Mouse (Mus musculus) liver, embryonic 13.5 days (tissue): ENCODE measurements around the gene Zfp326. TPM values are rescaled to one million over a fixed set of nuclear protein-coding genes. Genes with fewer than 3 reads are reported as not detected.

Source experiments
- ATAC-seq: fragments of 200-750 bp; cut with Nextera tagmentation; 2 replicates; pipeline ENCODE4 v1.8.0; 2017; ENCODE audit warnings: low read depth, mild to moderate bottlenecking, moderate number of reproducible peaks, moderate library complexity
- DNase-seq: peaks from one replicate; pipeline ENCODE4 v3.0.0; 2022
- H3K27ac ChIP-seq: fragments of 300-500 bp; sonication (generic); 2 replicates; pipeline ENCODE4 v1.5.1; 2015; ENCODE audit warnings: moderate library complexity, mild to moderate bottlenecking, inconsistent platforms
- H3K27me3 ChIP-seq: fragments of 300-500 bp; sonication (generic); 2 replicates; pipeline ENCODE4 v1.6.1; 2015; ENCODE audit warnings: mild to moderate bottlenecking, inconsistent platforms
- H3K36me3 ChIP-seq: fragments of 300-500 bp; sonication (generic); 2 replicates; pipeline ENCODE4 v1.6.1; 2015; ENCODE audit warnings: mild to moderate bottlenecking, inconsistent platforms
- H3K4me1 ChIP-seq: fragments of 300-500 bp; sonication (generic); replicated peaks from 2 replicates; pipeline ENCODE4 v1.6.1; 2015; ENCODE audit warnings: inconsistent platforms
- H3K4me2 ChIP-seq: fragments of 300-500 bp; sonication (generic); 2 replicates; pipeline ENCODE4 v1.6.1; 2015; ENCODE audit warnings: inconsistent platforms, mild to moderate bottlenecking, moderate library complexity
- H3K4me3 ChIP-seq: fragments of 300-500 bp; sonication (generic); replicated peaks from 2 replicates; pipeline ENCODE4 v1.5.1; 2015; ENCODE audit warnings: mild to moderate bottlenecking, inconsistent platforms
- H3K9ac ChIP-seq: fragments of 300-500 bp; sonication (generic); 2 replicates; pipeline ENCODE4 v1.6.1; 2015; ENCODE audit warnings: mild to moderate bottlenecking, inconsistent platforms
- H3K9me3 ChIP-seq: fragments of 300-500 bp; sonication (generic); replicated peaks from 2 replicates; pipeline ENCODE4 v1.6.1; 2016; ENCODE audit warnings: inconsistent platforms
- WGBS: fragments of 180-500 bp; shearing (Covaris S2); methylation state at CpG from one replicate; pipeline ENCODE4 v1.1.7; 2015; ENCODE audit not compliant: insufficient replicate concordance; 5-methylcytosine and 5-hydroxymethylcytosine counted together
- polyA plus RNA-seq: library from polyadenylated mRNA; unstranded; fragments of >200 nt; fragmentation: Nextera tagmentation; extraction: Ambion mirVana; gene quantifications from 2 replicates; pipeline ENCODE4 v1.2.1, GENCODE M21; 2015

The Zfp326 gene
- polyA plus RNA-seq, 1 experiment from 2014 or later, result 8.5 TPM

- Histone ChIP-seq H3K9ac (no peak overlapping the region), H3K4me3 (no peak overlapping the region), H3K4me2 (no peak overlapping the region), H3K36me3 (no peaks in the 10 kb centered on the region), H3K27ac (no peak overlapping the region), H3K9me3 (no peaks in the 10 kb centered on the region), H3K4me1 (peaks cover 13% of the 10 kb centered on the region), H3K27me3 (no peaks in the 10 kb centered on the region)
- DNase-seq (peak; percentile 47), ATAC-seq (no peak)
- WGBS, result 29% methylated on average over 3 of the region's 3 CpGs
Observed at GRCm38 (mm10) chr5:105868593-105868992, 7.8 kb upstream of the Zfp326 start.

- 75% methylated on average over 7 of the region's 7 CpGs for WGBS
- H3K9ac ChIP-seq, result no peak overlapping the region
- DNase-seq, result no peak
- no peak for ATAC-seq
- H3K27me3 ChIP-seq, result no peaks in the 10 kb centered on the region; the same call in 1 of the 2 replicates
- no peak overlapping the region for H3K27ac ChIP-seq
- no peak overlapping the region for H3K4me2 ChIP-seq
- no peak overlapping the region for H3K4me3 ChIP-seq
- peaks cover 13% of the 10 kb centered on the region for H3K4me1 ChIP-seq
- H3K9me3 ChIP-seq, result no peaks in the 10 kb centered on the region
- no peaks in the 10 kb centered on the region for H3K36me3 ChIP-seq
Observed at GRCm38 (mm10) chr5:105869739-105870138, 6.6 kb upstream of the Zfp326 start.

- no peak overlapping the region for H3K9ac ChIP-seq
- DNase-seq, result no peak
- no peak overlapping the region for H3K4me3 ChIP-seq
- ATAC-seq, result no peak
- H3K27ac ChIP-seq, result no peak overlapping the region
- peaks cover 10% of the 10 kb centered on the region for H3K27me3 ChIP-seq
- no peaks in the 10 kb centered on the region for H3K9me3 ChIP-seq
- no peaks in the 10 kb centered on the region for H3K36me3 ChIP-seq
- H3K4me1 ChIP-seq, result peaks cover 26% of the 10 kb centered on the region
- WGBS, result 56% methylated on average over 3 of the region's 3 CpGs
- H3K4me2 ChIP-seq, result no peak overlapping the region
Observed at GRCm38 (mm10) chr5:105871140-105871539, 5.2 kb upstream of the Zfp326 start.

GRCm38 (mm10) chr5:105872176-105872575 is 4.2 kb upstream of the Zfp326 start:
- Histone ChIP-seq H3K4me1 (peaks cover 31% of the 10 kb centered on the region), H3K36me3 (no peaks in the 10 kb centered on the region), H3K27ac (no peak overlapping the region), H3K27me3 (peaks cover 10% of the 10 kb centered on the region), H3K9ac (no peak overlapping the region), H3K4me2 (no peak overlapping the region), H3K4me3 (no peak overlapping the region), H3K9me3 (no peaks in the 10 kb centered on the region)
- DNase-seq, result no peak
- 54% methylated on average over 8 of the region's 8 CpGs for WGBS
- ATAC-seq, result no peak

GRCm38 (mm10) chr5:105872916-105873315 is 3.4 kb upstream of the Zfp326 start:
- ATAC-seq (no peak), DNase-seq (no peak)
- no peaks in the 10 kb centered on the region for H3K36me3 ChIP-seq
- no peak overlapping the region for H3K4me3 ChIP-seq
- peaks cover 38% of the 10 kb centered on the region for H3K4me1 ChIP-seq
- H3K27ac ChIP-seq, result no peak overlapping the region
- WGBS, result 31% methylated on average over 7 of the region's 7 CpGs
- H3K9me3 ChIP-seq, result no peaks in the 10 kb centered on the region
- no peak overlapping the region for H3K4me2 ChIP-seq
- no peak overlapping the region for H3K9ac ChIP-seq
- peaks cover 10% of the 10 kb centered on the region for H3K27me3 ChIP-seq

GRCm38 (mm10) chr5:105873774-105874173 is 2.6 kb upstream of the Zfp326 start:
- Histone ChIP-seq H3K4me3 (no peak overlapping the region), H3K4me2 (no peak overlapping the region), H3K27me3 (peaks cover 10% of the 10 kb centered on the region), H3K4me1 (peaks cover 47% of the 10 kb centered on the region), H3K9ac (no peak overlapping the region), H3K36me3 (no peaks in the 10 kb centered on the region), H3K27ac (no peak overlapping the region), H3K9me3 (no peaks in the 10 kb centered on the region)
- 50% methylated on average over 3 of the region's 3 CpGs for WGBS
- ATAC-seq (no peak), DNase-seq (no peak)

GRCm38 (mm10) chr5:105874476-105874875 is 1.9 kb upstream of the Zfp326 start:
- DNase-seq (no peak), ATAC-seq (no peak)
- no peaks in the 10 kb centered on the region for H3K36me3 ChIP-seq
- H3K4me3 ChIP-seq, result no peak overlapping the region
- peaks cover 10% of the 10 kb centered on the region for H3K27me3 ChIP-seq
- H3K9ac ChIP-seq, result no peak overlapping the region
- WGBS, result 86% methylated on average over 11 of the region's 11 CpGs
- H3K9me3 ChIP-seq, result no peaks in the 10 kb centered on the region
- peaks cover 48% of the 10 kb centered on the region for H3K4me1 ChIP-seq
- no peak overlapping the region for H3K27ac ChIP-seq
- H3K4me2 ChIP-seq, result no peak overlapping the region

GRCm38 (mm10) chr5:105876925-105877774 is 785 bp downstream of the Zfp326 start:
- under 1% methylated on average over 46 of the region's 46 CpGs for WGBS
- H3K36me3 ChIP-seq, result peaks cover 9% of the 10 kb centered on the region; the same call in 1 of the 2 replicates
- peaks cover 47% of the 10 kb centered on the region for H3K4me1 ChIP-seq
- peaks cover 10% of the 10 kb centered on the region for H3K27me3 ChIP-seq
- no peak; the same call in 1 of the 2 replicates for ATAC-seq
- peak overlapping the region; percentile 87 for H3K4me3 ChIP-seq
- no peak for DNase-seq
- H3K27ac ChIP-seq, result peak overlapping the region; percentile 70
- H3K4me2 ChIP-seq, result peak overlapping the region; percentile 98
- H3K9ac ChIP-seq, result peak overlapping the region; percentile 92
- no peaks in the 10 kb centered on the region for H3K9me3 ChIP-seq

- Histone ChIP-seq H3K4me2 (no peak overlapping the region), H3K9ac (no peak overlapping the region), H3K27ac (no peak overlapping the region), H3K27me3 (no peaks in the 10 kb centered on the region), H3K4me1 (peaks cover 4% of the 10 kb centered on the region; the same call in 1 of the 2 replicates), H3K9me3 (no peaks in the 10 kb centered on the region), H3K36me3 (peaks cover 16% of the 10 kb centered on the region), H3K4me3 (no peak overlapping the region)
- no peak for DNase-seq
- ATAC-seq, result no peak
- WGBS, result 58% methylated on average over 4 of the region's 4 CpGs
Observed at GRCm38 (mm10) chr5:105887317-105887716, 11.0 kb downstream of the Zfp326 start.

- DNase-seq (no peak), ATAC-seq (no peak)
- Histone ChIP-seq H3K27me3 (no peaks in the 10 kb centered on the region), H3K9ac (no peak overlapping the region), H3K4me3 (no peak overlapping the region), H3K27ac (no peak overlapping the region), H3K4me2 (no peak overlapping the region), H3K4me1 (no peaks in the 10 kb centered on the region), H3K9me3 (no peaks in the 10 kb centered on the region), H3K36me3 (peaks cover 28% of the 10 kb centered on the region)
- WGBS, result 78% methylated on average over 4 of the region's 4 CpGs
Observed at GRCm38 (mm10) chr5:105898161-105898560, 21.8 kb downstream of the Zfp326 start.

GRCm38 (mm10) chr5:105909209-105909608 is 32.8 kb downstream of the Zfp326 start:
- H3K36me3 ChIP-seq, result peaks cover 42% of the 10 kb centered on the region
- no peak for ATAC-seq

GRCm38 (mm10) chr5:105909671-105910070 is 33.3 kb downstream of the Zfp326 start:
- DNase-seq (no peak), ATAC-seq (no peak)
- Histone ChIP-seq H3K27ac (no peak overlapping the region), H3K9me3 (no peaks in the 10 kb centered on the region), H3K9ac (no peak overlapping the region), H3K4me3 (no peak overlapping the region), H3K4me1 (0 out of 2 replicates have a peak, but pooled peaks cover 3% of the 10 kb centered on the region), H3K4me2 (no peak overlapping the region), H3K27me3 (no peaks in the 10 kb centered on the region), H3K36me3 (peaks cover 44% of the 10 kb centered on the region)
- 71% methylated on average over 3 of the region's 3 CpGs for WGBS

More at GRCm38 (mm10) chr5:105909209-105909608, 32.8 kb downstream of the Zfp326 start:
- Histone ChIP-seq H3K4me3 (no peak overlapping the region), H3K9ac (no peak overlapping the region), H3K4me1 (0 out of 2 replicates have a peak, but pooled peaks cover 3% of the 10 kb centered on the region), H3K4me2 (no peak overlapping the region), H3K9me3 (no peaks in the 10 kb centered on the region), H3K27ac (no peak overlapping the region), H3K27me3 (no peaks in the 10 kb centered on the region)
- WGBS, result 76% methylated on average over 5 of the region's 5 CpGs
- no peak for DNase-seq
